Mouse (Mus musculus): ENCODE results near the gene Rcsd1.

Rcsd1 gene

GRCm38 (mm10) chr1:165633345-165633744 lies 76.2 kb downstream of the Rcsd1 start:
- no peak for DNase-seq (ENCODE audit: low read depth in 2 of 2, low spot score in 2 of 2)

- no peak for DNase-seq (ENCODE audit: low read depth in 2 of 2, low spot score in 2 of 2)
Observed at GRCm38 (mm10) chr1:165631136-165631535, 78.4 kb downstream of the Rcsd1 start.

- no peak for DNase-seq (ENCODE audit: low read depth in 2 of 2, low spot score in 2 of 2)
Observed at GRCm38 (mm10) chr1:165629975-165630374, 79.6 kb downstream of the Rcsd1 start.

GRCm38 (mm10) chr1:165628603-165629002 lies 81.0 kb downstream of the Rcsd1 start:
- DNase-seq (ENCODE audit: low read depth in 2 of 2, low spot score in 2 of 2) = no peak

GRCm38 (mm10) chr1:165625896-165626295 lies 83.7 kb downstream of the Rcsd1 start:
- no peak for DNase-seq (ENCODE audit: low read depth in 2 of 2, low spot score in 2 of 2)

GRCm38 (mm10) chr1:165625058-165625457 lies 84.5 kb downstream of the Rcsd1 start:
- no peak for DNase-seq (ENCODE audit: low read depth in 2 of 2, low spot score in 2 of 2)

GRCm38 (mm10) chr1:165618201-165618624 lies 91.3 kb downstream of the Rcsd1 start:
- DNase-seq (ENCODE audit: low read depth in 2 of 2, low spot score in 2 of 2) = no peak

GRCm38 (mm10) chr1:165617166-165617891 lies 92.2 kb downstream of the Rcsd1 start:
- DNase-seq (ENCODE audit: low read depth in 2 of 2, low spot score in 2 of 2) = no peak

- no peak for DNase-seq (ENCODE audit: low read depth in 2 of 2, low spot score in 2 of 2)
Observed at GRCm38 (mm10) chr1:165616652-165617051, 92.9 kb downstream of the Rcsd1 start.

GRCm38 (mm10) chr1:165614793-165615192 lies 94.8 kb downstream of the Rcsd1 start:
- DNase-seq (ENCODE audit: low read depth in 2 of 2, low spot score in 2 of 2) = no peak

GRCm38 (mm10) chr1:165613926-165614325 lies 95.6 kb downstream of the Rcsd1 start:
- no peak for DNase-seq (ENCODE audit: low read depth in 2 of 2, low spot score in 2 of 2)

- peak in 1 of 2 experiments; percentile 8 for DNase-seq (ENCODE audit: low read depth in 2 of 2, low spot score in 2 of 2)
Observed at GRCm38 (mm10) chr1:165612714-165613113, 96.8 kb downstream of the Rcsd1 start.

GRCm38 (mm10) chr1:165610321-165610999 lies 99.1 kb downstream of the Rcsd1 start:
- DNase-seq (ENCODE audit: low read depth in 2 of 2, low spot score in 2 of 2) = no peak

- no peak for DNase-seq (ENCODE audit: low read depth in 2 of 2, low spot score in 2 of 2)
Observed at GRCm38 (mm10) chr1:165609495-165610320, 99.8 kb downstream of the Rcsd1 start.

- DNase-seq (ENCODE audit: low read depth in 2 of 2, low spot score in 2 of 2) = no peak
Observed at GRCm38 (mm10) chr1:165608904-165609303, 100.7 kb downstream of the Rcsd1 start.

- DNase-seq (ENCODE audit: low read depth in 2 of 2, low spot score in 2 of 2) = no peak
Observed at GRCm38 (mm10) chr1:165605774-165606173, 103.8 kb downstream of the Rcsd1 start.

GRCm38 (mm10) chr1:165605108-165605507 lies 104.4 kb downstream of the Rcsd1 start:
- no peak for DNase-seq (ENCODE audit: low read depth in 2 of 2, low spot score in 2 of 2)

GRCm38 (mm10) chr1:165604203-165604602 lies 105.4 kb downstream of the Rcsd1 start:
- DNase-seq (ENCODE audit: low read depth in 2 of 2, low spot score in 2 of 2) = no peak

GRCm38 (mm10) chr1:165603218-165603617 lies 106.3 kb downstream of the Rcsd1 start:
- DNase-seq (ENCODE audit: low read depth in 2 of 2, low spot score in 2 of 2) = no peak

GRCm38 (mm10) chr1:165601775-165602280 lies 107.7 kb downstream of the Rcsd1 start:
- no peak for DNase-seq (ENCODE audit: low read depth in 2 of 2, low spot score in 2 of 2)

Data from CD8-positive naive resting alpha-beta T cell, adult 2 months (primary cell).